Mouse (Mus musculus) bone marrow, adult 2 months (tissue): Measurements from ENCODE around the gene Anks3.

Experiments used
- CTCF ChIP-seq: fragments of 200-500 bp; IDR thresholded peaks from 2 replicates; pipeline ENCODE4 v1.5.1; 2011; ENCODE audit warnings: low read length, control low read depth; ENCODE audit not compliant: control insufficient read depth, insufficient read depth
- POLR2A ChIP-seq: fragments of 200-500 bp; IDR thresholded peaks from 2 replicates; pipeline ENCODE4 v1.6.1; 2011; ENCODE audit warnings: low read depth, mild to moderate bottlenecking, control low read depth, low read length, borderline replicate concordance; ENCODE audit not compliant: control insufficient read depth

DNA sequence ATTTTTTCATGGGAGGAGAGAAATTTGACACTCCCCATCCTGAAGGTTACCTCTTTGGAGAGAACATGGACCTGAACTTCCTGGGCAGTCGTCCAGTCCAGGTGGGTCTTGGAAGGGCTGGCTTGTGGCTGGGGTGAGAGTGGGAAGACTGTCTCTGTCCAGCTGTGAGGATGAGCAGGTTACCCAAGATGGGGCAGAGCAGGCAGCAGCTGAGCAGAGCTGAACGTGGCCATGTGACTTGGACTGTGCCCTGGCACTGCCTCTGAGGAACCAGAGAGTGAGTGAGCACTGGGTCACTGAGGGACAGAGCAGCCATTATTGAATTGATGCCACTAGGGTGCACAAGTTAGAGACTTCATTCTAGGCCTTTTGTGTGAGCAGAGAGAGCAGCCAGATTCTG, 56.6 kb downstream of the Anks3 start:
- TF ChIP-seq POLR2A = no peak
- TF ChIP-seq CTCF = no peak
